Mouse (Mus musculus) layer of hippocampus, adult 2 months (tissue): Measurements from ENCODE around the gene Cacfd1. TPM values are rescaled to one million over a fixed set of nuclear protein-coding genes. Genes with fewer than 3 reads are reported as not detected.

Experiments
- DNase-seq, 2 experiments: peaks; one replicate each; pipeline ENCODE4 v3.0.0; 2022; ENCODE audit warnings: low spot score in 2 of 2
- H3K27ac ChIP-seq: fragments of 200-600 bp; 2 replicates; pipeline ENCODE4 v1.8.1; 2022
- H3K4me3 ChIP-seq: fragments of 200-600 bp; 2 replicates; pipeline ENCODE4 v1.8.1; 2022; ENCODE audit warnings: mild to moderate bottlenecking
- CTCF ChIP-seq: fragments of 200-600 bp; conservative IDR thresholded peaks from 2 replicates; pipeline ENCODE4 v1.8.1; 2022; ENCODE audit warnings: antibody characterized with exemption, mild to moderate bottlenecking, moderate library complexity
- total RNA-seq, 2 experiments: library from RNA; stranded (reverse); gene quantifications; 2 replicates each; pipeline ENCODE4 v1.2.3; 2021

The Cacfd1 gene
- total RNA-seq, 2 experiments from 2014 or later, result 45.0 to 47.0 TPM

DNA sequence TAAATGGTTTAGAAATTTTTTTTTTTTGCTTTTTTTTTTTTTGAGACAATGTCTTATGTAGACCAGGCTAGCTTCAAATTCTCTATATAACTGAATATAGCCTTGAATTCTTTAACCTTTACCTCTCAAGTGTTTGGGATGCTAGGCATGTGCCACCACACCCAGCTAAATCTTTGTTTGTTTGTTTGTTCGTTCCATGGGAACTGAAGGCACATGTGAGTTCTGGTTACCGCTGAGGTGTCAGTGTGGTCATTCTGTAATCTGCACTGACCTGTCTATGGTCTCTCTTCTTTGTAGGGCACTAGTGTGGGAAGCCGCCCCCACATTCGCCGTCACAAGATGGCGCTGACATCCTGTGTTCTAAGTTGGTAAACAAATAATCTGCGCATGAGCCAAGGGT lies 11.7 kb upstream of the Cacfd1 start:
- TF ChIP-seq CTCF, result no peak
- no peak overlapping the region for H3K4me3 ChIP-seq
- no peak for DNase-seq
- no peak overlapping the region for H3K27ac ChIP-seq

DNA sequence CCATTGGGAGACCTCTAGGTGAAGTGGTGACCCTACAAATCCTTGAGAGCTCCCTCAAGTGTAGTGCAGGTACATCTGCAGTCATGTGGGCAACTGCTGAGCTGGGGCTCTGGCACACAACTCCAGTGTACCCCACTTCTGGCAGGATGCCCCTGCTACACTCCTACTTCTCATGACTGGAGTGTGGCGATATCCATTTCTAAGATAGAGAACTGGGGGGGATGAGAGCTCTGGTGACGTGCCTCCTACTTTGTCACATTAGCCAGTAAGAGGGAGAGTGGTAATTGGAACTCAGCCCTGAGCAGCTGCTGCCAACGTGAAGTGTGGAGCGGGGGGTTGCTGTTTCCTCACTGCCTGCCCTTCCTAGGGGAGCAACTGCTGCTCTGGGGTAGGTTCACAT lies 3.5 kb upstream of the Cacfd1 start:
- DNase-seq, result peak in 1 of 2 experiments; percentile 41
- H3K27ac ChIP-seq, result no peak overlapping the region
- no peak for TF ChIP-seq CTCF
- no peak overlapping the region for H3K4me3 ChIP-seq

DNA sequence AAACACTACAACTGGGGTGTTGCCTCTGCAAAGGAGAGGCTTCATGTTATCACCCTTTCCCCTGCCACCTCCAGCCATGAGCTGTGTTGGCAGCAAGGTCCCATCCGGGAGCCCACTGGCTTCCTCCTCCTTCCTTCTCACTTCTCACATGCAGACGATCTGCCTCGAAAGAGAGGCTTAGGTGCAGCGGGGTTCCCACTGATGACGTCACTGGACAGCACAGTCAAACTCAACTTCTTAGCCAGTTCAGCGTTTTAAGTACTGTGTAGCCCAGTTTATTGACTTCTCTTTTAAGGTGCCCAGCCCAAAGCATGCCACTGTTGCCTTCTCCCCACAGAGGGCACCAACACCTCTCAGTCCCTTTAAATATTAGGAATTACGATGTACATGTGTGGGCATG lies 2.0 kb upstream of the Cacfd1 start:
- DNase-seq, result no peak
- Histone ChIP-seq H3K4me3 (no peak overlapping the region), H3K27ac (no peak overlapping the region)
- TF ChIP-seq CTCF, result no peak

DNA sequence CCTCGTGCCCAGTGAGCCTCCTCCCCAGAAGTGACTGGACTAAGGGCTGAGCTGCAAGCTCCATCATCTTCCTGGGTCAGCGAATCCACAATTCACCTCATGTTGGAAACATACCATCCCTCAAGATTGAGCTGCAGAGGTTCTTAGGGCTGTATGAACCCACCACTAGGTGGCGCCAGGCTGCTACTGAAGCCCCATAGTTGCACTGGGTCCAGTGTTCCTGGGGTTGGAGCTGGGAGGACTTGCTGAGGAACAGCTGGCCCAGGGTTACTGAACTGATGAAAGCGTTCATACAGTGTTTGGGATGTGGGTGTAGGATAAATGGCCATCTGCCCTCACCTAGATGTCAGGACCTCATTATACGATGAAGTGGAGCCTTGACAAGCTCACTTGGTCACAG lies 8.1 kb downstream of the Cacfd1 start:
- Histone ChIP-seq H3K27ac (no peak overlapping the region), H3K4me3 (no peak overlapping the region)
- peak; percentile 98 for TF ChIP-seq CTCF
- DNase-seq, result peak; percentile 75 to 82

DNA sequence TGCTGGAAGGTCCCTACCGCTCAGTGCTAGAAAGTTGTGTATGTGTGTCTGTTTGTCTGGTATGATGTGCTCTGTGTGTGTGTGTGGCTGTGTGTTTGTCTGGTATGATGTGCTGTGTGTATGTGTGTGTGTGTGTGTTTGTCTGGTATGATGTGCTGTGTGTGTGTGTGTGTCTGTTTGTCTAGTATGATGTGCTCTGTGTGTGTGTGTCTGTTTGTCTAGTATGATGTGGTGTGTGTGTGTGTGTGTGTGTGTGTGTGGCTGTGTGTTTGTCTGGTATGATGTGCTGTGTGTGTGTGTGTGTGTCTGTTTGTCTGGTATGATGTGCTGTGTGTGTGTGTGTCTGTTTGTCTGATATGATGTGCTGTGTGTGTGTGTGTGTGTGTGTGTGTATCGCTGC lies 9.8 kb downstream of the Cacfd1 start:
- H3K27ac ChIP-seq, result no peak overlapping the region
- no peak overlapping the region for H3K4me3 ChIP-seq
- DNase-seq, result no peak
- no peak for TF ChIP-seq CTCF

DNA sequence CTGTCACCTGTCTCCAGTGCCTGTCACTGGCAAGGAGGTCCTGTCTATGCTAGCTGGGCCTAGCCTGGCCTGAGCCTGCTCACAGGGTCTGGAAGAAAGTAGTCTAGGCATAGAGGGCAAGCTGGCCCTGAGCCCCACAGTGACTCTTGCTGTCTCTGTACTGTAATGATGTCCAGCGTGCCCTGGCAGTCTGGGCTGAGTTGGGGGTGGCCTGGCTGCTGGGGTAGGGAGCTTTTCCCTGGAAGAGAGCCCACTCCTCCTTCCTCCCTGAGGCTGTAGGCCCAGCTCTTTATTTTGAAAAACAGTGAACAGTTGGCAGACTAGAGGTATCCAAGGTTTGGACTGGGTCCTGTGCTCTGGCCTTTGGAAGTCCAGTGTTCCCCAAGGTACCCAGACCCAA lies 11.4 kb downstream of the Cacfd1 start:
- no peak for DNase-seq
- no peak overlapping the region; the same call in 1 of the 2 replicates for H3K27ac ChIP-seq
- no peak for TF ChIP-seq CTCF
- H3K4me3 ChIP-seq, result no peak overlapping the region

DNA sequence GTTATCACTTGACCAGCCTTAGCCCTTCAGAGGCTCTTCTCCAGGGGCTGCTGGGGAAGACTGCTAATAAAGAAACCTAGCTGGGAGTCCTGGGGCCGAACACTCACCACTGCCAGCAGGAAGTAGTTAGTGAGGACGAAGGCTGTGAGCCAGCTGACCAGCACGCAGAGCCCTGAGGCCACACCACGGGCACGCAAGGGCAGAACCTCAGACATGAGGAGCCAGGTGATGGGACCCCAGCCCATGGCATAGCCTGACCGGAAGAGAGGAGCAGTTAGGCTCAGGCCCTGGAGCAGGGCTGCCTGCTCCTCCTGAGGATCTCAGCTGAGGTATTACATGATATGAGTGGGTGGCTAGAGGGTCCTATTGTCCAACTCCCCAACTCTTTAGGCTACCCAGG lies 12.9 kb downstream of the Cacfd1 start:
- no peak for TF ChIP-seq CTCF
- no peak for DNase-seq

DNA sequence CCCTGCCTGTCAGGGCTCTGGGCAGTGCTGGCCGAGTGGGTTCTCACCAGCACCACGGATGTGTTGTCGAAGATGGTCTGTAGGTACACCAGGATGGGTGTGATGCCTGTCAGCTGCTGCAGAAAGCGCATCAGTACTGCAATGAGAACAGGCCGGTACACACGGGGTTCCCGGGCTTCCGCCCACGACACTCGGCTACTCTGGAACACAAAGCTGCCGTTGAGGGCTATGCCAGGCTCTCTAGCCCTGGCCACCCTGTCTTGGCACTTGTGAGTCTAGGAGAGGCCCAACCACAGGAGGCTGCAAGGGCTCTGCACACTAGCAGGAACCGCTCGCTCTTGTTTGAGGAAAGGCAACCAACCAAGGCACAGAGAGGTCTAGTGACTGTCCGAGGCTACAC lies 14.4 kb downstream of the Cacfd1 start:
- DNase-seq, result no peak
- TF ChIP-seq CTCF, result no peak

More for the DNA sequence above, 12.9 kb downstream of the Cacfd1 start:
- H3K4me3 ChIP-seq, result no peak overlapping the region
- H3K27ac ChIP-seq, result peak overlapping the region; percentile 43; the same call in 1 of the 2 replicates

DNA sequence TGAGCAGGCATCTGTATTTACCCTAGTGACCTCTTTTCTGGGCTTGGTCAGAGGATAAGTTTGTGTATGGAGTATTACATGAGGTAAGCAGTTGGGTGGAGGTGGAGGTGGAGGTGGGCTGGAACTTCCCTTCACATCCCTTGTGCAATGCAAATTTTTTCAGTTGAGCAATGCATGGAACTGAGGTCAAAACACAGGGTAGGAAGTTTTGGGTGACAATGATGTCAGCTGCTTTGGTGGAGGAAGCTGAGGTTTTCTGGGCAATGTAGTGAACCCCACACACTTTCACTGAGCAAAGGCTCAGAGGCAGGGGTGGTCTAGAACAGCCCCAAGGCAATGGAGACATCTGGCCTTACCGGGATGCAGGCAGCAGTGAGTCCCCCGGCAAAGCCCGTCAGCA lies 15.8 kb downstream of the Cacfd1 start:
- DNase-seq, result no peak
- no peak overlapping the region for H3K4me3 ChIP-seq
- H3K27ac ChIP-seq, result no peak overlapping the region
- TF ChIP-seq CTCF, result no peak

More for the DNA sequence above, 14.4 kb downstream of the Cacfd1 start:
- peak overlapping the region; percentile 56 for H3K27ac ChIP-seq
- H3K4me3 ChIP-seq, result no peak overlapping the region

DNA sequence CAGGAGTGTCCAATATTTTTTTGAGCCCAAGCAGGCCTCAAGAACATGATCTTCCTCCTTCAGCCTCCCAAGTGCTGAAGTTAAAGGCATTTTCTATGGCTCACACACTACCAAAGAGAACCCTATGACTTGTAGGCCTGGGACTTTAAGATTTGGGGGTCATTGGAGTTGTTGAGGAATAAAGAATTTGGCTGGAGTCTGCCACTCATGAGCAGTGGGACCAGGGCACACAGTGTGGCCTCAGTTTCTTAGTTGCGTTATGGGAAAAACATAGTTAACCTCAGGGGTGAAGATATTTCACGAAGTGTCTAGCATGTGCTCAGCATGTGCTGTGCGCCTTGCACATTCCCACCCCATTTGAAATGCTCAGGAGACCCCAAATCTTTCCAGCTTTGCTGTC lies 16.6 kb downstream of the Cacfd1 start:
- TF ChIP-seq CTCF, result no peak
- peak overlapping the region; percentile 73 for H3K4me3 ChIP-seq

DNA sequence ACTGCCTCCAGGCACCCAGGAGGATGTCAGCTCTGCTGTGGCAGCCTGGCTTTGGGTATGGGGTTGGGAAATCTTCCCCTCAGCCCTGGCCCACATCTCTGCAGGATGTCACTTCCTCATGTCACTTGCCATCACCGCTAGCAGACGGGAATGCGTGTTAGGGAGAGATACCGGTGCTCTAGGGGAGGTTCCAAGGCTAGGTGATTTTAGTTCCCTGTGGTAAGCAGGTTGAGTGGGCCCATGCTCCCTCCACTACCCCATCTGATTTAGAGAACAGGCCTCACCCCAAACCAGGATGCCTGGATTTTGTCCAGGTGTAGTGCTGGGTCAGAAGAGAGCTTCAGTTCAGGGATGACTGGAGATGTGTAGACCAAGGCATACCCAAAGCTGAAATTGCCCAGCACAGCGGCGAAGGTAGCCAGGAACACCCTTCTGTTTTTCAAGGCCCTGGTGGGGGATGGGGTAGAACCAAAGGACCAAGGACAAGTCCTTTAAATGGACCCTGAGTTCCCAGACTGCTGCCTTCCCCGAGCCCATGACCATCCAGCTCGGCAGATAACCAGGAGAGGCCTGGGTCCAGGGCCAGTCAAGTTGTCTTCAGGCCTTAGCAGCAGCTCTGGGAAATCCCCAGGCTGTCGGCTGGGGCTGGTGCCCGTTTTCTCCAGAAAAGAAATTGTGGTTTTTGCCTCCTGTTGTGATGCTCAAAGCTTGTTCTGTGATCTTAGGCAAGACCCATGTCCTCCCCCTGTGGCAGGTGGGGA lies 17.3 kb downstream of the Cacfd1 start:
- peak overlapping the region; percentile 91 for H3K27ac ChIP-seq
- DNase-seq, result no peak
- H3K4me3 ChIP-seq, result peak overlapping the region; percentile 73
- TF ChIP-seq CTCF, result no peak

More for the DNA sequence above, 16.6 kb downstream of the Cacfd1 start:
- H3K27ac ChIP-seq, result peak overlapping the region; percentile 91; the same call in 1 of the 2 replicates
- no peak for DNase-seq

DNA sequence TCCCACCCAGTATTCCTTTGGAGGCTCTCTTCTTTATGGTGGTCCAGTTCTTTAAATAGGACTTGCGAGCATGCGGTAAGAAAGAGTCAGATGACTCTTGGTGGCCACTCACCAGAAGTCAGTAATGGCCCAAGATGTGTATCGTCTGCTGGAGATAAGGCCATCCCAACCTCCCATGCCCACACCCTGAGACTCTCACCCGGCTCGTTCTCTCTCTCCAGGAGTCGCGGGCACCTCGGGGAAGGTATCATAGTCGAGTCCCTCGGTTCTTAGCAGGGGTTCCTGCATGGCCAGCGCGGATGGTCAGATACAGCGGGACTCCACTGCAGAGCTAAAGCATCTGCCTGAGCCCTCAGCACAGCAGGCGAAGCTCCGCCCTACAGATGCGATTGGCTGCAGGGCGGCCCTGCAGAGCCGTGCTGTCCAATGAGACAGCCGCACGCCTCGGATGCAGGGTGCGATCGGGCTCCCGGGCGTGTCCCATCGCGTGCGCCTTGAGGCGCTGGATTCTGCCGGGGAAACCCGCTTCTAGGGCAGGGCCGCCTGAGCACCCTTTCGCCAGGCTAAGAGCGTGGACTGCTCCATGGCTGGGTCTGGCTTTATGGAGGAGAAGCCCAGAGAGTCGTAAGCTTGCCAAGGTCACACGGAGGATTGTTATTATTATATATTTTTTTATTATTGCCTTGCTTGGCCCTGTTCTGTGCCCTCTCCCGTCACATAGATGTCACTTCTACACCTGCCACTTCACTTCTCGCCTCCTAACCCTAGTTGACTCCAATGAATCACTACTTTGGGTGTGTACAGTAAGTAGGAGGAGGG lies 18.1 kb downstream of the Cacfd1 start, which contains the start of gene Slc2a6:
TSS of gene Slc2a6 (minus strand) at position 381 of the 819 bp plus-strand sequence.
- TF ChIP-seq CTCF, result no peak
- peak within 1 kb of the TSS; percentile 73 for H3K4me3 ChIP-seq
- peak; percentile 88 to 91 for DNase-seq
- H3K27ac ChIP-seq, result peak within 1 kb of the TSS; percentile 91

DNA sequence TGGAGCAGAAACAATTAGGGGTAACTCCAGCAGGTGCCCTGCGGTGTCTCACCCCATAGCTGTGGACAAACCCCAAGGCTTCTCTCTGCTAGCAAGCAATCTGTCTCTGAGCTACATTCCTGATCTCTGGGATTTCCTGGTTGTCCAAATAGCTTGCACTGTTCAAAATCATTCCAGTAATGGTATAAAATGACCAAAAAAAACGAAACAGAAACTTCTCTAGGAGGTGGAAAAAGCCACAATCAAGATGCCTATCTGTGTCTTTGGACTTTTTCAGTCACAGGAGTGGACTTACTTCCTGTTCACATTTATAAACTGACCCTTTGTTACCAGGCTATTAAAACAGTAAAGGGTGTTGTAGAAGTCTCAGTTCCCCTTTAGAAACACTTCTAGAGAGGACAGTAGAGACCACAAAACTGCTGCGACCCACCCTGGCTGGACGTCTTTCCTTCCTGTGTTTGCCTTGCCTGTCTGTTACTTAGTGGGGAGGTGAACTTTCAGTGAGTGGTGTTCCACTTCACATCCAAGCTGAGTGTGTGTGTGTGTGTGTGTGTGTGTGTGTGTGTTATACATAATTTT lies 18.8 kb downstream of the Cacfd1 start:
- no peak for TF ChIP-seq CTCF
- no peak for DNase-seq
- H3K27ac ChIP-seq, result peak overlapping the region; percentile 91

More for the DNA sequence above, 18.8 kb downstream of the Cacfd1 start:
- H3K4me3 ChIP-seq, result peak overlapping the region; percentile 73
